Mouse (Mus musculus): ENCODE results near the gene Clk4. TPM values are rescaled to one million over a fixed set of nuclear protein-coding genes. Genes with fewer than 3 reads are reported as not detected.

The Clk4 gene
- total RNA-seq (2014; rRNA removed) (79.8 and 102 TPM in 2 replicates), polyA plus RNA-seq (2015; fragmentation: Nextera tagmentation; extraction: Ambion mirVana) (99.4 and 103 TPM in 2 replicates)

GRCm38 (mm10) chr11:51261680-51262219, at the start of gene Clk4:
TSS of gene Clk4 (plus strand) at chr11:51261730.
- no peak for DNase-seq (ENCODE audit: low spot score)
- H3K4me3 ChIP-seq (ENCODE audit: low read depth, low read length): peak within 1 kb of the TSS; percentile 91
- H3K9me3 ChIP-seq (ENCODE audit: low read length): no peaks in the 10 kb centered on the region
- 0 out of 2 replicates have a peak, but pooled peaks cover 10% of the 10 kb centered on the region for H3K4me1 ChIP-seq (ENCODE audit: insufficient read depth, low read length)
- H3K36me3 ChIP-seq (ENCODE audit: insufficient read depth, low read length): no peaks in the 10 kb centered on the region
- TF ChIP-seq CTCF (IDR thresholded peaks at IDR 0.05): no peak
- no peaks in the 10 kb centered on the region for H3K27me3 ChIP-seq (ENCODE audit: insufficient read depth, low read length)
- 82% methylated on average over 3 of the region's 3 CpGs for WGBS
- H3K4me2 ChIP-seq (ENCODE audit: low read depth, low read length, poor library complexity, severe bottlenecking): peak within 1 kb of the TSS; percentile 82
- peak within 1 kb of the TSS; percentile 99 for H3K27ac ChIP-seq (ENCODE audit: low read depth, low read length)
- ATAC-seq (ENCODE audit: low FRiP score): no peak
- peak within 1 kb of the TSS; percentile 97 for H3K9ac ChIP-seq (replicated peaks; ENCODE audit: low read length, poor library complexity, severe bottlenecking)

GRCm38 (mm10) chr11:51214021-51214420, 47.5 kb upstream of the Clk4 start:
- no peak overlapping the region for H3K27ac ChIP-seq (ENCODE audit: low read depth, low read length)
- WGBS: 88% methylated on average over 7 of the region's 7 CpGs
- no peaks in the 10 kb centered on the region for H3K4me1 ChIP-seq (ENCODE audit: insufficient read depth, low read length)
- H3K4me2 ChIP-seq (ENCODE audit: low read depth, low read length, poor library complexity, severe bottlenecking): no peak overlapping the region
- no peaks in the 10 kb centered on the region for H3K27me3 ChIP-seq (ENCODE audit: insufficient read depth, low read length)
- H3K4me3 ChIP-seq (ENCODE audit: low read depth, low read length): no peak overlapping the region
- 0 out of 2 replicates have a peak, but pooled peaks have one; percentile 4 for TF ChIP-seq CTCF (IDR thresholded peaks at IDR 0.05)
- ATAC-seq (ENCODE audit: low FRiP score) (no peak), DNase-seq (ENCODE audit: low spot score) (no peak)
- no peak overlapping the region for H3K9ac ChIP-seq (replicated peaks; ENCODE audit: low read length, poor library complexity, severe bottlenecking)
- H3K36me3 ChIP-seq (ENCODE audit: insufficient read depth, low read length): no peaks in the 10 kb centered on the region
- no peaks in the 10 kb centered on the region for H3K9me3 ChIP-seq (ENCODE audit: low read length)

- no peak overlapping the region for H3K4me3 ChIP-seq (ENCODE audit: low read depth, low read length)
- no peak overlapping the region for H3K9ac ChIP-seq (replicated peaks; ENCODE audit: low read length, poor library complexity, severe bottlenecking)
- DNase-seq (ENCODE audit: low spot score): no peak
- H3K4me1 ChIP-seq (ENCODE audit: insufficient read depth, low read length): no peaks in the 10 kb centered on the region
- TF ChIP-seq CTCF (IDR thresholded peaks at IDR 0.05): no peak
- H3K36me3 ChIP-seq (ENCODE audit: insufficient read depth, low read length): no peaks in the 10 kb centered on the region
- WGBS: 82% methylated on average over 12 of the region's 12 CpGs
- H3K9me3 ChIP-seq (ENCODE audit: low read length): no peaks in the 10 kb centered on the region
- no peak overlapping the region for H3K27ac ChIP-seq (ENCODE audit: low read depth, low read length)
- no peak overlapping the region for H3K4me2 ChIP-seq (ENCODE audit: low read depth, low read length, poor library complexity, severe bottlenecking)
- H3K27me3 ChIP-seq (ENCODE audit: insufficient read depth, low read length): no peaks in the 10 kb centered on the region
- no peak for ATAC-seq (ENCODE audit: low FRiP score)
Measured at GRCm38 (mm10) chr11:51219396-51219980, 42.0 kb upstream of the Clk4 start.

GRCm38 (mm10) chr11:51220308-51220707, 41.2 kb upstream of the Clk4 start, which contains the start of gene Gm12569:
TSS of gene Gm12569 (plus strand) at chr11:51220473.
- no peaks in the 10 kb centered on the region for H3K9me3 ChIP-seq (ENCODE audit: low read length)
- DNase-seq (ENCODE audit: low spot score): no peak
- TF ChIP-seq CTCF (IDR thresholded peaks at IDR 0.05): no peak
- H3K36me3 ChIP-seq (ENCODE audit: insufficient read depth, low read length): no peaks in the 10 kb centered on the region
- no peaks in the 10 kb centered on the region for H3K27me3 ChIP-seq (ENCODE audit: insufficient read depth, low read length)
- no peaks in the 10 kb centered on the region for H3K4me1 ChIP-seq (ENCODE audit: insufficient read depth, low read length)
- no peak for ATAC-seq (ENCODE audit: low FRiP score)
- H3K4me2 ChIP-seq (ENCODE audit: low read depth, low read length, poor library complexity, severe bottlenecking): no peak within 1 kb of the TSS
- no peak within 1 kb of the TSS for H3K9ac ChIP-seq (replicated peaks; ENCODE audit: low read length, poor library complexity, severe bottlenecking)
- H3K4me3 ChIP-seq (ENCODE audit: low read depth, low read length): no peak within 1 kb of the TSS
- 95% methylated on average over 11 of the region's 11 CpGs for WGBS
- H3K27ac ChIP-seq (ENCODE audit: low read depth, low read length): no peak within 1 kb of the TSS

- DNase-seq (ENCODE audit: low spot score) (peak; percentile 2), ATAC-seq (ENCODE audit: low FRiP score) (no peak)
- no peaks in the 10 kb centered on the region for H3K36me3 ChIP-seq (ENCODE audit: insufficient read depth, low read length)
- no peak overlapping the region for H3K27ac ChIP-seq (ENCODE audit: low read depth, low read length)
- no peaks in the 10 kb centered on the region for H3K9me3 ChIP-seq (ENCODE audit: low read length)
- H3K27me3 ChIP-seq (ENCODE audit: insufficient read depth, low read length): no peaks in the 10 kb centered on the region
- H3K9ac ChIP-seq (replicated peaks; ENCODE audit: low read length, poor library complexity, severe bottlenecking): no peak overlapping the region
- H3K4me2 ChIP-seq (ENCODE audit: low read depth, low read length, poor library complexity, severe bottlenecking): no peak overlapping the region
- H3K4me3 ChIP-seq (ENCODE audit: low read depth, low read length): no peak overlapping the region
- WGBS: 82% methylated on average over 4 of the region's 4 CpGs
- H3K4me1 ChIP-seq (ENCODE audit: insufficient read depth, low read length): no peaks in the 10 kb centered on the region
- TF ChIP-seq CTCF (IDR thresholded peaks at IDR 0.05): no peak
Measured at GRCm38 (mm10) chr11:51227104-51227503, 34.4 kb upstream of the Clk4 start.

- Histone ChIP-seq H3K4me3 (ENCODE audit: low read depth, low read length) (no peak overlapping the region), H3K36me3 (ENCODE audit: insufficient read depth, low read length) (no peaks in the 10 kb centered on the region), H3K9ac (replicated peaks; ENCODE audit: low read length, poor library complexity, severe bottlenecking) (no peak overlapping the region), H3K4me2 (ENCODE audit: low read depth, low read length, poor library complexity, severe bottlenecking) (no peak overlapping the region), H3K9me3 (ENCODE audit: low read length) (no peaks in the 10 kb centered on the region), H3K4me1 (ENCODE audit: insufficient read depth, low read length) (no peaks in the 10 kb centered on the region), H3K27me3 (ENCODE audit: insufficient read depth, low read length) (no peaks in the 10 kb centered on the region), H3K27ac (ENCODE audit: low read depth, low read length) (no peak overlapping the region)
- no peak for TF ChIP-seq CTCF (IDR thresholded peaks at IDR 0.05)
- ATAC-seq (ENCODE audit: low FRiP score) (no peak), DNase-seq (ENCODE audit: low spot score) (no peak)
- 89% methylated on average over 9 of the region's 9 CpGs for WGBS
Measured at GRCm38 (mm10) chr11:51234626-51235025, 26.9 kb upstream of the Clk4 start.
